Mouse (Mus musculus): ENCODE data around the gene Rasa2. TPM values are rescaled to one million over a fixed set of nuclear protein-coding genes. Genes with fewer than 3 reads are reported as not detected.

Gene Rasa2
- total RNA-seq, 1 experiment = 9.7 TPM

DNA sequence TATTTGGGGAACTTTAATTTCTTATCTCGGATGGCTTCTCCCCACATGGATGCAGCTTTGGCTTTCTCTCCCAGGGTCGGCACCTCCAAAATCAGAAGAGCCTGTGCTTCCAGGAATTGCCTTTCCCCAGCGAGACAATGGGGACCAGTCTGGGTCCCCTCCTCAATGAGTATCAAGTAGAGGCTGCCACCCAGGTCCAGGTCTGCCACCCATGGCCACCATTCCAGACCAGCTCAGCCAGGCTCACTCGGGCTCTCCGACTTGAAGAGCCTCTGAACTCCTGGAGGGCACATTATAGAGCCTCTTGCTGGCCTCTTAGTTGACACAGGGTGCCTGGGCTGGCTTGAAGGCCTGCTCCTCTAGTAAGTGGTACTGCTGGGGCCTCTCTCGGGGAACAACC is 97.9 kb downstream of the Rasa2 start:
- DNase-seq (ENCODE audit: low read depth, low spot score) = no peak
- H3K27ac ChIP-seq (ENCODE audit: insufficient read depth, low read depth, low read length, poor library complexity, severe bottlenecking) = no peak overlapping the region
- in situ Hi-C loops (cut with MboI; ENCODE audit: low sequenced_read_pairs in 2 of 2, unreplicated experiment in 2 of 2) = no loop called here

DNA sequence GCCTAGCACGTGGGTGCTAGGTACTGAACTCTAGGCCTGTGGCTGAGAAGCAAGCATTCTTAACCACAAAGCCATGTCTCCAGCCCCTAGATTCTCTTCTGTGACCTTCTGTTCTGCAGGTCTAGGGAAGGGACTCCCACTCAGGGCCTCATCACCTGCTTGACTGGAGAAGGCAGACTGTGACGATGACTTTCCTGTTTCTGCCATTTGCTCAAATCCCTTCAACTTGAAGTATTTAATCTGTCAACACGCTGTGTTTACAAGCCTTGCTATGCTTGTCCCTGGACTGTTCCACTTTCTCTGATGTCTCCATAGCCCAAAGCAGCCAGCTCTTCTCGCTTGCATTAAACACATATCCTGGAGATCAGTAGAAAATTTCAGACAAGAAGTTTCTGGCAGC is 98.9 kb downstream of the Rasa2 start:
- in situ Hi-C loops (cut with MboI; ENCODE audit: low sequenced_read_pairs in 2 of 2, unreplicated experiment in 2 of 2) = no loop called here
- no peak for DNase-seq (ENCODE audit: low read depth, low spot score)
- Histone ChIP-seq H3K27ac (ENCODE audit: insufficient read depth, low read depth, low read length, poor library complexity, severe bottlenecking) (no peak overlapping the region), H3K4me1 (ENCODE audit: control insufficient read depth in 2 of 2, insufficient read depth in 2 of 2, low read length in 2 of 2, poor library complexity in 1 of 2) (peaks cover 3 to 8% of the 10 kb centered on the region in 2 experiments; a peak in 3 of 4 replicates), H3K9ac (ENCODE audit: insufficient read depth, low read depth, low read length, poor library complexity, severe bottlenecking) (no peak overlapping the region), H3K36me3 (ENCODE audit: control insufficient read depth, insufficient read depth, low read length, poor library complexity, severe bottlenecking) (no peaks in the 10 kb centered on the region), H3K4me3 (ENCODE audit: insufficient read depth in 1 of 2, low read depth in 1 of 2, low read length in 2 of 2, poor library complexity in 1 of 2, severe bottlenecking in 1 of 2) (no peak overlapping the region), H3K9me3 (ENCODE audit: control insufficient read depth, insufficient read depth, low read depth, low read length) (no peaks in the 10 kb centered on the region)
- TF ChIP-seq MAFK (IDR thresholded peaks at IDR 0.05; ENCODE audit: insufficient read depth, low read depth, low read length) (no peak), CHD2 (IDR thresholded peaks at IDR 0.05; ENCODE audit: low read depth, low read length) (no peak)

More for the DNA sequence above, 97.9 kb downstream of the Rasa2 start:
- Histone ChIP-seq H3K9ac (ENCODE audit: insufficient read depth, low read depth, low read length, poor library complexity, severe bottlenecking) (no peak overlapping the region), H3K4me3 (ENCODE audit: insufficient read depth in 1 of 2, low read depth in 1 of 2, low read length in 2 of 2, poor library complexity in 1 of 2, severe bottlenecking in 1 of 2) (no peak overlapping the region), H3K4me1 (ENCODE audit: control insufficient read depth in 2 of 2, insufficient read depth in 2 of 2, low read length in 2 of 2, poor library complexity in 1 of 2) (peaks cover 3 to 10% of the 10 kb centered on the region in 2 experiments; a peak in 3 of 4 replicates), H3K9me3 (ENCODE audit: control insufficient read depth, insufficient read depth, low read depth, low read length) (no peaks in the 10 kb centered on the region), H3K36me3 (ENCODE audit: control insufficient read depth, insufficient read depth, low read length, poor library complexity, severe bottlenecking) (no peaks in the 10 kb centered on the region)
- TF ChIP-seq ZNF384 (IDR thresholded peaks at IDR 0.05; ENCODE audit: low read depth, low read length) (no peak), CHD2 (IDR thresholded peaks at IDR 0.05; ENCODE audit: low read depth, low read length) (no peak), ZC3H11A (IDR thresholded peaks at IDR 0.05; ENCODE audit: borderline replicate concordance, low read depth, low read length) (no peak), HCFC1 (IDR thresholded peaks at IDR 0.05; ENCODE audit: borderline replicate concordance, insufficient read depth, low read length) (no peak), MAFK (IDR thresholded peaks at IDR 0.05; ENCODE audit: insufficient read depth, low read depth, low read length) (no peak)

DNA sequence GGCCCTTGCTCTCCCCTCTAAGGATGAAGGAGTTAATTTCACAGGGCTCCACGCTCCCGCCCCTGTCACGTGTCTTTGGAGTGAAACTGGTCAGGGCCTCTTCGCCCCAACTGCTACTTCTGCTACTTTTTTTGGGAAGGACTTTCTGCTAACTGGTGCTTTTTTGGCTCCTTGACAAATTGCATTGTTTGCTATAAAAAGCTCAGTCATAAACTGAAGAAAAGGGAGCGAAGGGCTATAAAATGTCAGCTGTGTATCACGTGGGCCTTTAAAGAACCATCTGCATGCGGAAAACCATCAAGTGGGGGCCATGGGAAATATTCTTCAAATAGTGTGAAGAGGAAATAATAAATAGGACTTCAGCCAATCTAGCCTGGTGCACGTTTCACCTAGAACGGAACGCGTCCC is 100.7 kb downstream of the Rasa2 start:
- Histone ChIP-seq H3K4me1 (ENCODE audit: control insufficient read depth in 2 of 2, insufficient read depth in 2 of 2, low read length in 2 of 2, poor library complexity in 1 of 2) (peaks cover 3 to 11% of the 10 kb centered on the region in 2 experiments; a peak in 3 of 4 replicates), H3K9me3 (ENCODE audit: control insufficient read depth, insufficient read depth, low read depth, low read length) (no peaks in the 10 kb centered on the region), H3K4me3 (ENCODE audit: insufficient read depth in 1 of 2, low read depth in 1 of 2, low read length in 2 of 2, poor library complexity in 1 of 2, severe bottlenecking in 1 of 2) (no peak overlapping the region), H3K36me3 (ENCODE audit: control insufficient read depth, insufficient read depth, low read length, poor library complexity, severe bottlenecking) (no peaks in the 10 kb centered on the region), H3K27ac (ENCODE audit: insufficient read depth, low read depth, low read length, poor library complexity, severe bottlenecking) (no peak overlapping the region), H3K9ac (ENCODE audit: insufficient read depth, low read depth, low read length, poor library complexity, severe bottlenecking) (no peak overlapping the region; the same call in 1 of the 2 replicates)
- in situ Hi-C loops (cut with MboI; ENCODE audit: low sequenced_read_pairs in 2 of 2, unreplicated experiment in 2 of 2) = no loop called here
- no peak for TF ChIP-seq CHD2 (IDR thresholded peaks at IDR 0.05; ENCODE audit: low read depth, low read length)
- no peak for TF ChIP-seq HCFC1 (IDR thresholded peaks at IDR 0.05; ENCODE audit: borderline replicate concordance, insufficient read depth, low read length)
- TF ChIP-seq ZNF384 (IDR thresholded peaks at IDR 0.05; ENCODE audit: low read depth, low read length) = no peak
- TF ChIP-seq ZC3H11A (IDR thresholded peaks at IDR 0.05; ENCODE audit: borderline replicate concordance, low read depth, low read length) = no peak
- no peak for TF ChIP-seq MAFK (IDR thresholded peaks at IDR 0.05; ENCODE audit: insufficient read depth, low read depth, low read length)
- no peak for DNase-seq (ENCODE audit: low read depth, low spot score)

DNA sequence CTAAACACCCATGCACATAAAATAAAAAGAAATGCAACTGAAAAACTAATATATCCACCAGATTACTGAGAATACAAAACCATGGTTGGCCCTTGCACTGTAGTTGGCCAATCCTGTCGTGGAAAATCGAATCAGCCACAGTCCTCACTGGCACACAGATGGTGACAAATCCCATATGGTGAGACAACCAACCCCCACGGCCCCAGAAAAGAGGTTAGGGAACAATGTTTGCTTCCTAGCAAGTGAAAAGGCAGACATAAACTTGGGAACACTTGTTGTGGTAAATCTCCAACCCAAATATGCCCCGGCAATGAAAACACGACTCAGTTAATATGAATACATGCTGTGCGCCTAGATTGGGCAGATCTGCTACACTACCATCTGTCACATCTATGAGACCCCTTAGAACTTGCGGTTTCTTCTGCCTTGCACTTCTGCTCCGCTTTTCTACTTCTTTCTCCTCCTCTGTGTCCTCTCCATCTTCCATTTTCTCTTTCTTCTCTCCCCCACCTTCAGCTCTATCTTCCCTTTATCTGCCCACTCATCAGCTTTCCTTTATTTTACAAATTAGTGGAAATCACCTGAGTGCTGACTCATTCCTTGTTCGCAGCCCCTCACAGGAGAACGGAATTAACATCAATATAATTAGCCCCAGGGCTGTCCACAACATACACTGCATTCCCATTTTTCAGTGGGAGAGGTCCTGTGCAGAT is 101.3 kb downstream of the Rasa2 start:
- H3K27ac ChIP-seq (ENCODE audit: insufficient read depth, low read depth, low read length, poor library complexity, severe bottlenecking) = no peak overlapping the region
- in situ Hi-C loops (cut with MboI; ENCODE audit: low sequenced_read_pairs in 2 of 2, unreplicated experiment in 2 of 2) = no loop called here

More for the DNA sequence above, 101.3 kb downstream of the Rasa2 start:
- Histone ChIP-seq H3K4me3 (ENCODE audit: insufficient read depth in 1 of 2, low read depth in 1 of 2, low read length in 2 of 2, poor library complexity in 1 of 2, severe bottlenecking in 1 of 2) (peak overlapping the region in 1 of 2 experiments; percentile 32; a peak in 3 of 4 replicates), H3K9me3 (ENCODE audit: control insufficient read depth, insufficient read depth, low read depth, low read length) (no peaks in the 10 kb centered on the region), H3K9ac (ENCODE audit: insufficient read depth, low read depth, low read length, poor library complexity, severe bottlenecking) (no peak overlapping the region; the same call in 1 of the 2 replicates), H3K4me1 (ENCODE audit: control insufficient read depth in 2 of 2, insufficient read depth in 2 of 2, low read length in 2 of 2, poor library complexity in 1 of 2) (peaks cover 3 to 14% of the 10 kb centered on the region in 2 experiments; a peak in 3 of 4 replicates), H3K36me3 (ENCODE audit: control insufficient read depth, insufficient read depth, low read length, poor library complexity, severe bottlenecking) (no peaks in the 10 kb centered on the region)
- no peak for DNase-seq (ENCODE audit: low read depth, low spot score)
- 0 out of 2 replicates have a peak, but pooled peaks have one; percentile 63 for TF ChIP-seq MAFK (IDR thresholded peaks at IDR 0.05; ENCODE audit: insufficient read depth, low read depth, low read length)
- no peak for TF ChIP-seq ZC3H11A (IDR thresholded peaks at IDR 0.05; ENCODE audit: borderline replicate concordance, low read depth, low read length)
- TF ChIP-seq CHD2 (IDR thresholded peaks at IDR 0.05; ENCODE audit: low read depth, low read length) = no peak

All from ES-E14 (cell line).